Mouse (Mus musculus) hindbrain, embryonic 11.5 days (tissue): ENCODE data around the gene Pcnx3. TPM values are rescaled to one million over a fixed set of nuclear protein-coding genes. Genes with fewer than 3 reads are reported as not detected.
A peak's percentile ranks its signal among the peaks of the same experiment; 100 is the strongest.

Source experiments
- ATAC-seq: fragments of 200-750 bp; cut with Nextera tagmentation; 2 replicates; pipeline ENCODE4 v1.8.0; 2017; ENCODE audit warnings: mild to moderate bottlenecking, moderate TSS enrichment, moderate library complexity; ENCODE audit not compliant: low FRiP score
- DNase-seq: peaks from one replicate; pipeline ENCODE4 v3.0.0-alpha.2; 2015; ENCODE audit warnings: low spot score
- H3K27ac ChIP-seq: fragments of 300-500 bp; sonication (generic); 2 replicates; pipeline ENCODE4 v1.5.1; 2014; ENCODE audit warnings: mild to moderate bottlenecking, low read depth, low read length
- H3K27me3 ChIP-seq: fragments of 300-500 bp; sonication (generic); 2 replicates; pipeline ENCODE4 v1.6.1; 2014; ENCODE audit warnings: mild to moderate bottlenecking, low read length, moderate library complexity, mixed read lengths; ENCODE audit not compliant: control insufficient read depth, insufficient read depth
- H3K36me3 ChIP-seq: fragments of 300-500 bp; sonication (generic); 2 replicates; pipeline ENCODE4 v1.6.1; 2014; ENCODE audit warnings: mild to moderate bottlenecking, low read length, moderate library complexity, mixed read lengths; ENCODE audit not compliant: control insufficient read depth, insufficient read depth
- H3K4me1 ChIP-seq: fragments of 300-500 bp; sonication (generic); replicated peaks from 2 replicates; pipeline ENCODE4 v1.6.1; 2014; ENCODE audit warnings: low read length, mixed read lengths; ENCODE audit not compliant: control insufficient read depth, insufficient read depth
- H3K4me2 ChIP-seq: fragments of 300-500 bp; sonication (generic); replicated peaks from 2 replicates; pipeline ENCODE4 v1.6.1; 2014; ENCODE audit warnings: mild to moderate bottlenecking, low read depth, low read length
- H3K4me3 ChIP-seq: fragments of 300-500 bp; sonication (generic); 2 replicates; pipeline ENCODE4 v1.5.1; 2014; ENCODE audit warnings: low read depth, low read length
- H3K9ac ChIP-seq: fragments of 300-500 bp; sonication (generic); 2 replicates; pipeline ENCODE4 v1.6.1; 2014; ENCODE audit warnings: low read depth, low read length
- H3K9me3 ChIP-seq: fragments of 300-500 bp; sonication (generic); 2 replicates; pipeline ENCODE4 v1.6.1; 2016; ENCODE audit warnings: low read length; ENCODE audit not compliant: control insufficient read depth
- WGBS: fragments of 180-500 bp; shearing (Covaris S2); extraction: QIAGEN DNeasy Blood & Tissue Kit; methylation state at CpG from one replicate; pipeline ENCODE4 v1.1.7; 2014; 5-methylcytosine and 5-hydroxymethylcytosine counted together
- polyA plus RNA-seq: library from polyadenylated mRNA; unstranded; fragments of >200 nt; fragmentation: Nextera tagmentation; extraction: Ambion mirVana; gene quantifications from 2 replicates; pipeline ENCODE4 v1.2.1, GENCODE M21; 2014

Gene Pcnx3
- polyA plus RNA-seq, 1 experiment from 2014 or later = 22.9 TPM

GRCm38 (mm10) chr19:5680432-5680831, 8.3 kb downstream of the Pcnx3 start:
- H3K27me3 ChIP-seq = no peaks in the 10 kb centered on the region
- no peak overlapping the region for H3K9ac ChIP-seq
- no peak overlapping the region for H3K4me2 ChIP-seq
- no peak for ATAC-seq
- no peaks in the 10 kb centered on the region for H3K9me3 ChIP-seq
- H3K36me3 ChIP-seq = peaks cover 28% of the 10 kb centered on the region
- 90% methylated on average over 4 of the region's 4 CpGs for WGBS
- no peak overlapping the region for H3K4me3 ChIP-seq
- no peak overlapping the region for H3K27ac ChIP-seq
- DNase-seq = no peak
- no peaks in the 10 kb centered on the region for H3K4me1 ChIP-seq

GRCm38 (mm10) chr19:5668372-5668771, 20.3 kb downstream of the Pcnx3 start:
- no peak overlapping the region for H3K4me2 ChIP-seq
- ATAC-seq = no peak
- no peaks in the 10 kb centered on the region for H3K9me3 ChIP-seq
- H3K27me3 ChIP-seq = no peaks in the 10 kb centered on the region
- no peak overlapping the region for H3K4me3 ChIP-seq
- H3K27ac ChIP-seq = no peak overlapping the region
- H3K36me3 ChIP-seq = 0 out of 2 replicates have a peak, but pooled peaks cover 15% of the 10 kb centered on the region
- DNase-seq = no peak
- no peak overlapping the region for H3K9ac ChIP-seq
- peaks cover 4% of the 10 kb centered on the region; the same call in 1 of the 2 replicates for H3K4me1 ChIP-seq
- whole genome bisulfite sequencing = 86% methylated on average over 4 of the region's 4 CpGs

GRCm38 (mm10) chr19:5666386-5666785, 22.3 kb downstream of the Pcnx3 start:
- ATAC-seq (no peak), DNase-seq (no peak)
- Histone ChIP-seq H3K27ac (no peak overlapping the region), H3K4me1 (peaks cover 10% of the 10 kb centered on the region; the same call in 1 of the 2 replicates), H3K4me3 (no peak overlapping the region), H3K9ac (no peak overlapping the region), H3K36me3 (0 out of 2 replicates have a peak, but pooled peaks cover 5% of the 10 kb centered on the region), H3K27me3 (no peaks in the 10 kb centered on the region), H3K9me3 (no peaks in the 10 kb centered on the region), H3K4me2 (no peak overlapping the region)
- 94% methylated on average over 18 of the region's 18 CpGs for WGBS

DNA sequence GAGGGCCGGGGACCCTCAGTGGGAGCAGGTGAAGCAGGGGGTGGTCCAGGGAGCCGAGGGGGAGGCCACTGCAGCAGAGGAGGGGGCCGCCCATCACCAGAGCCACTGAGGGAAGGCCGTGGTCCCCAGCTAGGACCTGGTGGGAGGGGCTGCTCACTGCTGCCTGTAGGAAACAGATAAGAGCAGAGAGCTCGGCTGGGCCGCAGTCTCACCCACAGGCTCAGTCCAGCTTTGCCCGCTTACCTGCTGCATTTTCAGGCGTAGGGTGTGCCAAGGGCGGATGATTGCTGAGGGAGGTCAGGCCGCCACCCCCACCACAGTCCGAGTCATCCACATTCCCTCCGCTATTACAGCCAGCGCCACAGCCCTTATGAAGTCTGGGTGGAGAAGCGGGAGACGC, 23.2 kb downstream of the Pcnx3 start:
- no peak for DNase-seq
- WGBS = 92% methylated on average over 15 of the region's 15 CpGs
- no peak overlapping the region for H3K27ac ChIP-seq
- no peak overlapping the region for H3K4me2 ChIP-seq
- ATAC-seq = no peak
- 0 out of 2 replicates have a peak, but pooled peaks cover 2% of the 10 kb centered on the region for H3K36me3 ChIP-seq
- H3K27me3 ChIP-seq = no peaks in the 10 kb centered on the region
- H3K9me3 ChIP-seq = no peaks in the 10 kb centered on the region
- H3K4me3 ChIP-seq = no peak overlapping the region
- H3K4me1 ChIP-seq = peaks cover 10% of the 10 kb centered on the region; the same call in 1 of the 2 replicates
- no peak overlapping the region for H3K9ac ChIP-seq

- Histone ChIP-seq H3K9ac (no peak overlapping the region), H3K27ac (no peak overlapping the region), H3K36me3 (0 out of 2 replicates have a peak, but pooled peaks cover 2% of the 10 kb centered on the region), H3K27me3 (no peaks in the 10 kb centered on the region), H3K4me2 (no peak overlapping the region), H3K4me1 (peaks cover 10% of the 10 kb centered on the region; the same call in 1 of the 2 replicates), H3K9me3 (no peaks in the 10 kb centered on the region), H3K4me3 (no peak overlapping the region)
- WGBS = 91% methylated on average over 10 of the region's 10 CpGs
- DNase-seq = no peak
- ATAC-seq = no peak
Measured at GRCm38 (mm10) chr19:5664669-5665257, 23.9 kb downstream of the Pcnx3 start.

DNA sequence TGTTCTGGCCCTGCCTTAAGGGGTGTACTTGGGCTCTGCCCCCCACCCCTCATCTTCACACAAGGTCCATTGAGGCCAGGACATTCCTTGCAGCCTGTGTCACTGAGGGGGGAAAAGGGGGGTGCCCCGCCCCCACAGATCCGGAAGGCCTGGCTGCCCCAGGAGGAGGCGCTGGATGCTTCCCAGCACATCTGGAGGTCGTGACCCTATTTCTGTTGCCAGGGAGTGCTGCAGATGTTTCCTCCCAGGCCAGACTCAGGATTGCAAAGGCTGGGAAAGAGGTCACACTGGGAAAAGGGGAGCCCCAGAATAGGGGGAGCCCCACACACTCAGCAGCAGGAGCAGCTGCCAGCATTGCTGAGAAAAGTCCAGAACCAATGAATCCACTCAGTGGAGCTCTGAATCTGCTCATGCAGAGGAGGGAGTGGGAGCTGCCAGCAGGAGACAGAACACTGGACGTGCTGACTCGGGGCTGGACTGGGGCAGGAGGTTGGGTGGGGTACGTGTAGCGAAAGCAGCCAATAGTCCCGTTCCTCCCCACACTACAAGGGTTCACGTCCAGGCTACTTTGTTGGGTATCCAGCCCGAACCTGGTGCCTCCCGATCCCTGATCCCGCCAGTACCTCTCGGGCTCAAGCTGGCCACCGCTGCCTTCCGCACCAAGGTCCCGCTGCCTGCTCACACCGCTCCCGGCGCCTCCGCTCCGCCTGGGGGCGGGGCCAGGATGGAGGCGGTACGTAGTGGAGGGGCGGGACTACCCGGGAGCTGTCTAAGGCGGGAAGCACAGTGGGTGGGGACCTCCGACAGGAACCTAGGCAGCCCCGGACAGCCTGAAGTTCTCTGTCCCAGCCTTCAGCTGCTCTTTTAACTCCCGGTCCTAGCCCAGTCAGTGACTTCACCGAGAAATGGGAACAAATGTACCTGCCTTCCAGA, 25.5 kb downstream of the Pcnx3 start, which contains the start of gene Sipa1:
Gene Sipa1 (minus strand): TSS at position 727 of the 933 bp plus-strand sequence.
- H3K9ac ChIP-seq = peak within 1 kb of the TSS; percentile 58
- H3K4me1 ChIP-seq = peaks cover 10% of the 10 kb centered on the region; the same call in 1 of the 2 replicates
- DNase-seq (peak; percentile 92), ATAC-seq (peak; percentile 89)
- H3K27ac ChIP-seq = peak within 1 kb of the TSS; percentile 47
- H3K27me3 ChIP-seq = no peaks in the 10 kb centered on the region
- H3K4me3 ChIP-seq = peak within 1 kb of the TSS; percentile 40
- H3K36me3 ChIP-seq = 0 out of 2 replicates have a peak, but pooled peaks cover 2% of the 10 kb centered on the region
- H3K4me2 ChIP-seq = peak within 1 kb of the TSS; percentile 57
- WGBS = under 1% methylated on average over 31 of the region's 32 CpGs
- H3K9me3 ChIP-seq = no peaks in the 10 kb centered on the region

GRCm38 (mm10) chr19:5662310-5662709, 26.4 kb downstream of the Pcnx3 start:
- H3K9me3 ChIP-seq = no peaks in the 10 kb centered on the region
- H3K4me2 ChIP-seq = peak overlapping the region; percentile 57
- WGBS = 76% methylated on average over 8 of the region's 8 CpGs
- no peak for DNase-seq
- H3K36me3 ChIP-seq = 0 out of 2 replicates have a peak, but pooled peaks cover 2% of the 10 kb centered on the region
- H3K27me3 ChIP-seq = no peaks in the 10 kb centered on the region
- peaks cover 10% of the 10 kb centered on the region; the same call in 1 of the 2 replicates for H3K4me1 ChIP-seq
- H3K4me3 ChIP-seq = peak overlapping the region; percentile 40
- H3K27ac ChIP-seq = no peak overlapping the region
- no peak for ATAC-seq
- no peak overlapping the region for H3K9ac ChIP-seq

DNA sequence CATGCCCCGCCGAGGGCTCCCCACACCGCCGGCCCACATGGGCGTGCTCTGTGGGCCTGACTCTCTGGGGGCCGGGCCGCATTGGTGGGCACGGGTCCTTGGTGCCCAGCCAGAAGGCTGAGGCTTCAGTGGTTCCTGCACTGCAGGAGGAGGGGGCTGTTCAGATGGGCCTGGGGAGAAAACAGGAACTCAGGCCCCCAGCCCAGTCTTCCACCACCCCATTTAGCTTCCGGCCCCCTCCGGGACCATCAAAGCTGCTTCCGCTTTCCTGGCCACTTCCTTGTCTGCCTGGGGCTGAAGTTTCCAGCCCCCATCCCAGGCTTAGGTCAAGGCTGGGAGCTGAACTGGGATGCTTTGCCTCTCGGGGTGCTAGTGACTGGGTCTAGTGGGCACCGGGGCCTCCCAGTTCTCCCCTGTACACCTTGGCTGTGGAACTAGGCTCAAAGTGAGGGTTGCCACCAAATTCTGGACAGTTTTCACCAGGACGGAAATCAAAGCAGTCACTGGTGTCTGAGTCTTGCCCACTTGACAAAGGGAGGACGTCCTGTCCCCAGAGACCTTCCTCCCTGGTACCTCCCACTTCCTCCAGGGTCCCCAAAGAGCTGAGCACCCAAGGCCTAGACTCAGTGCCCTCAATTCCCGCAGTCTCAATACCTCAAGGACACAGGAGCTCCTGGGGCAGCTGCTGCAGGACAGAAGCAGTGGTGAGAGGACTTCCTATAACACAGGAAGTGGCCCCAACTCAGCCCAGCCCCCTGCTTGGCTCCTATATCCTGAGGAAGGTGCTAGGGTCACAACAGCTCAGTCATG, 27.6 kb downstream of the Pcnx3 start:
- H3K27me3 ChIP-seq = peaks cover 3% of the 10 kb centered on the region; the same call in 1 of the 2 replicates
- H3K9ac ChIP-seq = no peak overlapping the region
- no peaks in the 10 kb centered on the region for H3K9me3 ChIP-seq
- no peak overlapping the region; the same call in 1 of the 2 replicates for H3K4me3 ChIP-seq
- H3K4me1 ChIP-seq = peaks cover 10% of the 10 kb centered on the region; the same call in 1 of the 2 replicates
- ATAC-seq = no peak
- H3K27ac ChIP-seq = no peak overlapping the region
- no peak overlapping the region for H3K4me2 ChIP-seq
- 85% methylated on average over 14 of the region's 16 CpGs for WGBS
- no peak for DNase-seq
- 0 out of 2 replicates have a peak, but pooled peaks cover 2% of the 10 kb centered on the region for H3K36me3 ChIP-seq
